Mouse (Mus musculus): ENCODE measurements around the gene Hist1h2aa.

- TF ChIP-seq CTCF (IDR thresholded peaks at IDR 0.05; ENCODE audit: extremely low read depth, insufficient read depth, insufficient read length, insufficient replicate concordance): no peak
- no peak for TF ChIP-seq POLR2A (IDR thresholded peaks at IDR 0.05; ENCODE audit: low read depth, low read length)
These were observed at the start of gene Hist1h2aa for GRCm38 (mm10) chr13:23934211-23934520.
